Mouse (Mus musculus): Measurements from ENCODE around the gene Snx29. TPM values are rescaled to one million over a fixed set of nuclear protein-coding genes. Genes with fewer than 3 reads are reported as not detected.

Gene Snx29
- polyA plus RNA-seq, 1 experiment from 2014 or later: 22.7 TPM

DNA sequence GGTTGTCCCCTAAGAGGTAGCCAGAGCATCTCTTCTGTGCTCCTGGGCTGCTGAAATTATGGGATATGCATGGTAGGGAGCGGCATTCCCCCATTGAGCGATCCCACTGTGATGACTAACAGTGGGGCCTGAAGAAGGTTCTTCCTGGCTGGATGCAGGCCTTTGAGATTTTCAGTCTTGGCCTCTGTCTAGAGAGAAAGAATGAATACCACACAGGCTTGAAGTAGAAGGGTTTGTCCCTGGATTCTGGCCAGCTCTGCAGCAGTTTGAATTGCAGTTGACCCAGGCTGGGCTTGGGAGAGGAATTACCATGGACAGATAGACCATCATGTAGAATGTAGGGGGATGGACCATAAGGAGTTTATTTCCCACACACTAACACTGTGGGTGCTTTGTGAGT is 159.5 kb downstream of the Snx29 start:
- no peak overlapping the region for H3K9ac ChIP-seq
- no peaks in the 10 kb centered on the region for H3K27me3 ChIP-seq (replicated peaks)
- no peak overlapping the region for H3K4me2 ChIP-seq
- H3K4me3 ChIP-seq: no peak overlapping the region
- H3K9me3 ChIP-seq: no peaks in the 10 kb centered on the region
- H3K27ac ChIP-seq: no peak overlapping the region
- ATAC-seq (replicated peaks): no peak
- H3K4me1 ChIP-seq: no peaks in the 10 kb centered on the region
- 85% methylated on average over 2 of the region's 2 CpGs for WGBS
- H3K36me3 ChIP-seq (replicated peaks): no peaks in the 10 kb centered on the region

DNA sequence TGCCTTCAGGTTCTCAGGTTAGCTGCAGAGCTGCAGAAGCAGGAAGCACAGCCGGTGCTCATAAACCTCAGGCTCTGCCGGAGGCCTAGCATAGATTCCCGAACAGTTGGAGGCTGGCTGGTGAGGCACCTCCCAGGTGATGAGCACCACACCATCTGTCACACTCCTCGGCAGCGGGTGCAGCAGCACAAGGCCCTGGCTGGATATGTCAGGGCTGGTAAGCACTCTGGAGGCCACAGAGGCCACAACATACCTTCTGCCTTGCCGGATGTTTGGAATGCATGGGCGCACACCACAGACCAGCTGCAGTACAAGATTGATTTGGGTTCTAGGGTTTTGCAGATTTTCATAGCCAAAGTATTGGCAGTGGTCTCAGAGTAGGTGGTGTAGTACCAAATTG is 172.2 kb downstream of the Snx29 start:
- H3K4me3 ChIP-seq: no peak overlapping the region
- H3K9me3 ChIP-seq: no peaks in the 10 kb centered on the region
- H3K27me3 ChIP-seq (replicated peaks): no peaks in the 10 kb centered on the region
- no peak overlapping the region for H3K27ac ChIP-seq
- H3K4me1 ChIP-seq: no peaks in the 10 kb centered on the region
- ATAC-seq (replicated peaks): no peak
- no peak overlapping the region for H3K4me2 ChIP-seq
- 81% methylated on average over 7 of the region's 7 CpGs for WGBS
- H3K36me3 ChIP-seq (replicated peaks): no peaks in the 10 kb centered on the region
- H3K9ac ChIP-seq: no peak overlapping the region

DNA sequence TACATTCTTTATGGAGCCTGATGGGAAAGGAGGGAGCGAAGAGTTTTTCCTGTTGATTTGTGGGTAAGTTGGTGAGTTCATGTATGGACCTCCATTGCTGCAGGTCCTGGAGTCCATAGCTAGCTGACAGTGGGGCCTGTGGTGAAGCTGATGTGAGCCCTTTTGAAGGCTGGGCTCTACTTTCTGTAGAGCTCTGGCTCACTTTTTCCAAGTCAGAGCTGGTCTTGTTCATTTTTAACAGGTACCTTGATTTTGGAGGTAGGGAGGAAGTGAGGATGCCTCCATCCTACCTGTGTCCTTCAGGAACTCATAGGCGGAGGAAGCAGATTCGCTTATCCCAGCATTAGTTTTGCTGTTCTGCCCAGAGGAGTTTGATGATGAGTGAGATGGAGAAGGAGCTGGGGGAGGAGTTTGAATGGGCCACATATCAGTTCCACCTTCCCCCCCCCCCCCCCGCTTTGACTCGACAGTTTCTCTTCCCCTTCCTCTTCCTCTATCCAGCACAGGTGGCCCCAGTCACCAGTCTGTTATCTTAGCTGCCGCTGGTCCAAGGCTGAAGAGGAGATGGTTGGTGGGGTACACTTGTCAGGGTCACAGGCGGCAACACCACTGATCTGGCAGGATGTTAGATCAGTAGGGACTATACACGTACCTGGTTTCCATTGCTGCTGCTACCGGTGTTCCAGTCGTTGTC is 173.4 kb downstream of the Snx29 start:
- Histone ChIP-seq H3K4me3 (no peak overlapping the region), H3K27me3 (replicated peaks) (no peaks in the 10 kb centered on the region), H3K9me3 (no peaks in the 10 kb centered on the region), H3K4me1 (no peaks in the 10 kb centered on the region), H3K36me3 (replicated peaks) (no peaks in the 10 kb centered on the region), H3K27ac (peak overlapping the region; percentile 64; the same call in 1 of the 2 replicates), H3K9ac (no peak overlapping the region), H3K4me2 (no peak overlapping the region)
- ATAC-seq (replicated peaks): no peak; the same call in 1 of the 2 replicates
- 73% methylated on average over 9 of the region's 10 CpGs for WGBS

DNA sequence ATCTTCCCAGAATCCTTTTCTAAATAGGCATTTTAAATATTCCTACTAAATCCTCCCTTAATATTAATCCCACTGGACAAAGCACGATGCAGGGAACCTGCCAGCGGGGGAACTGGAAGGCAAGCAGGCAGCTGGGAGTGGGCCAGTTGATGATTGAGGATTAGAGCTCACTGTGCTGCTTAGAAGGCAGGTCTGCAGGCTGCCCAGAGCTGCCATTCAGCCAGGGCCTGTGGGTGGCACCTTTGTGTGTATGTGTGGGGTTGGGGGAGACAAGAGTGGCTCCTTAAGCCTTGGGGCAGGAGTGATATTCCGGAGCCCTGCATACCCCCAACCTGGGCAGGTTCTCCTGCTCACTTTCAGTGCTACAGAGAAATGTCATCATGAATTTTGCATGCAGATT is 174.0 kb downstream of the Snx29 start:
- no peaks in the 10 kb centered on the region for H3K27me3 ChIP-seq (replicated peaks)
- peak; percentile 78 for ATAC-seq (replicated peaks)
- no peaks in the 10 kb centered on the region for H3K9me3 ChIP-seq
- no peaks in the 10 kb centered on the region for H3K4me1 ChIP-seq
- peak overlapping the region; percentile 64 for H3K27ac ChIP-seq
- no peak overlapping the region for H3K4me3 ChIP-seq
- WGBS: 41% methylated on average over 3 of the region's 3 CpGs
- no peaks in the 10 kb centered on the region for H3K36me3 ChIP-seq (replicated peaks)
- no peak overlapping the region for H3K4me2 ChIP-seq
- H3K9ac ChIP-seq: no peak overlapping the region

DNA sequence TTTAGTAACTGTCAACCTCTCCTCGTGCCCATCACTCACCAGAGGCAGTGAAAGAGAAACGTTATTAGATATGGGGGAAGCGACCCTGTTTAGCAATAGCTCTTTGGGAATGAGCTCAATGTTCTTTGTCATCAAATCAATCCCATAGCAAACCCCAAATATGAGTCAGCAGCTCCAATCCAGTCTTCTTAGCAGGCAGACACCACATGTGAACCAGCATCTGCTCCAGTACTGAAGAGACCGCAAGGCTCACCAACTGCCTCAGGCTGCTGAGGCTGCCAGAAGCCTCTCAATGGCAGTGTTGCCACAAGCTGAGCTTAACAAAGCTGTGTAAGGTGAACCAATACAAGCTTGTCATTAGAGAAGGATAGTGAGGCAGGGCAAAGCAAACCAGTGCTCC is 177.4 kb downstream of the Snx29 start:
- Histone ChIP-seq H3K27me3 (replicated peaks) (no peaks in the 10 kb centered on the region), H3K4me1 (no peaks in the 10 kb centered on the region), H3K9ac (no peak overlapping the region), H3K36me3 (replicated peaks) (no peaks in the 10 kb centered on the region), H3K4me3 (no peak overlapping the region), H3K4me2 (no peak overlapping the region), H3K9me3 (no peaks in the 10 kb centered on the region), H3K27ac (no peak overlapping the region)
- 83% methylated on average over 4 of the region's 4 CpGs for WGBS
- ATAC-seq (replicated peaks): no peak

DNA sequence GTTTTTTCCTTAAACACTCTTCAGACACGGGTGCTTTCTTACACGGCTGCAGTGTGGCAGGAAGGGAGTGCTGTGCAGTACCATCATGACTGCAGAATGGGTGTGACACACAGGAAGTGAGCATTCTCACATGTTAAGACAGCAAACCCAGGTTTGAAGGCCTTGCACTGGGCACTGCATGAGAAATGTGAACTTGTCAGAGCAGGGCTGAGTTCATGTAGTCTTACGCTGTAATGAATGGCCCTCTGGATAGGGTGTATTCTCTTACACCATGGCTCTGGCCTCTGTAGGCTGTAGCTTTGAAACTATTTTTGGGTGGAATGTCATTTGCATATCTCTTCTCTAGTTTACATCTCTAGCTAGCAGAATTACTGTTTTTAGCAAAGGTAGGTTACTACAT is 178.4 kb downstream of the Snx29 start:
- no peak overlapping the region for H3K4me2 ChIP-seq
- H3K27ac ChIP-seq: no peak overlapping the region
- H3K4me1 ChIP-seq: 0 out of 2 replicates have a peak, but pooled peaks cover 3% of the 10 kb centered on the region
- no peak overlapping the region for H3K9ac ChIP-seq
- 94% methylated on average over 3 of the region's 3 CpGs for WGBS
- no peak for ATAC-seq (replicated peaks)
- no peak overlapping the region for H3K4me3 ChIP-seq
- H3K36me3 ChIP-seq (replicated peaks): no peaks in the 10 kb centered on the region
- no peaks in the 10 kb centered on the region for H3K27me3 ChIP-seq (replicated peaks)
- H3K9me3 ChIP-seq: no peaks in the 10 kb centered on the region

DNA sequence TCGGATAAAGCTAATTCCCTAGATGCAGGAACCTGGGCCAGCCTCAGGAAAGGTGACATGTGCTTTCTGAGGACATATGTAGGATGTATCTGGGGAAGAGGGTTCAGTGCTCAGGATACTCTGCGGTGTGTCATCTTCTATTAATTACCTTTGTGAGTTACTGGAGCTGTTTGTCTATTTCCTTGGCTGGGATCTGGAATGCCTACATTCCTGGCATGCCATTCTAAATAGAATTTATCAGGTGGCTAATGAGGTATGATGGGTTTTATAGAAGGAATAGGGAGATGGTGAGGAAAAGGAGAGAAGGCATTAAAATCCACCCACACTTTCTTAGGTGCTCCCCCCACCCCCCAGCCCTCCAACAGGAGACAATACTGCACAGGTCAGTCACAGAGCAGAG is 178.9 kb downstream of the Snx29 start:
- no peak overlapping the region for H3K9ac ChIP-seq
- H3K27me3 ChIP-seq (replicated peaks): no peaks in the 10 kb centered on the region
- no peak overlapping the region for H3K4me2 ChIP-seq
- 0 out of 2 replicates have a peak, but pooled peaks cover 3% of the 10 kb centered on the region for H3K4me1 ChIP-seq
- no peaks in the 10 kb centered on the region for H3K36me3 ChIP-seq (replicated peaks)
- no peaks in the 10 kb centered on the region for H3K9me3 ChIP-seq
- H3K4me3 ChIP-seq: no peak overlapping the region
- no peak overlapping the region for H3K27ac ChIP-seq
- no peak for ATAC-seq (replicated peaks)
- 87% methylated on average over 2 of the region's 2 CpGs for WGBS

DNA sequence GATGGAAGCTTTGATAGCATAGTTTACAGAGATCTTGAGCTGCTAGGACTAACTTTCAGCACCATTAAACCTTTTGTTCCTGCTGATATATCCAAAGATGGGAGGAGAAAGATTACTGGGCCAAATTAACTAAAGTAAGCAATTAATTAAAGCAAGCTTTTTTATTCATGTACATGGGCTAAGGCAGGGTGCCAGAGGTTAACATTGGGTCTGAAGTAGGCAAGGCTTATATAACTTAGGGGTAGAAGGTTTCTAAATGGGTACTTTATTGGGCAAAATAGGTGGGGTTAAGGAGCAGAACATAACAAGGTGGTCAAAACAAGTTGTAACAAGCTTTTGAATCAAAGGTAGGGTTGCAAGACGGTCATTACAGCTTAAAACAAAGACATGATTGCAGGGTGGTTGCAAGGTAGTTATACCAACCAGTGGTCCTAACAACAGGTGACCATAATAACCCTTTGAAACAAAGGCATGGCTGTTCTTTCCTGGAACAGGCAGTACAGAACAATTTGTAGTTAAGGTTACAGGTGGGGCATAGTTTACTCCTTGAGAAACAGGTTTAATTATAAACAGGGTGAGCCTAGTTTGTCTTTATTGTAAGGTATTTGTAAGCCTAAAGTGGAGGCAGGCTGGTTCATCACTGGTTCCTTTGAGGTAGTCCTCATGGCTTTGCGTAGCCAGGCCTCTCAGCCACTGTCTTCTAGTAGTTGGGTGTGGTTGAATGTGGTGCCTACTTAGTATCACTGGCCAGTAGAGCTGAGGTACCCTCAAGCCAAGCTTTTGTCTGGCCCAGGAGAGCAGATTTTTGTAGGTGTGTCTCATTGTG is 182.2 kb downstream of the Snx29 start:
- WGBS: 87% methylated on average over 2 of the region's 2 CpGs
- H3K27me3 ChIP-seq (replicated peaks): no peaks in the 10 kb centered on the region
- no peak overlapping the region for H3K9ac ChIP-seq
- H3K4me3 ChIP-seq: no peak overlapping the region
- H3K4me2 ChIP-seq: no peak overlapping the region
- H3K27ac ChIP-seq: no peak overlapping the region
- H3K4me1 ChIP-seq: 0 out of 2 replicates have a peak, but pooled peaks cover 3% of the 10 kb centered on the region
- no peaks in the 10 kb centered on the region for H3K9me3 ChIP-seq
- H3K36me3 ChIP-seq (replicated peaks): no peaks in the 10 kb centered on the region
- no peak for ATAC-seq (replicated peaks)

DNA sequence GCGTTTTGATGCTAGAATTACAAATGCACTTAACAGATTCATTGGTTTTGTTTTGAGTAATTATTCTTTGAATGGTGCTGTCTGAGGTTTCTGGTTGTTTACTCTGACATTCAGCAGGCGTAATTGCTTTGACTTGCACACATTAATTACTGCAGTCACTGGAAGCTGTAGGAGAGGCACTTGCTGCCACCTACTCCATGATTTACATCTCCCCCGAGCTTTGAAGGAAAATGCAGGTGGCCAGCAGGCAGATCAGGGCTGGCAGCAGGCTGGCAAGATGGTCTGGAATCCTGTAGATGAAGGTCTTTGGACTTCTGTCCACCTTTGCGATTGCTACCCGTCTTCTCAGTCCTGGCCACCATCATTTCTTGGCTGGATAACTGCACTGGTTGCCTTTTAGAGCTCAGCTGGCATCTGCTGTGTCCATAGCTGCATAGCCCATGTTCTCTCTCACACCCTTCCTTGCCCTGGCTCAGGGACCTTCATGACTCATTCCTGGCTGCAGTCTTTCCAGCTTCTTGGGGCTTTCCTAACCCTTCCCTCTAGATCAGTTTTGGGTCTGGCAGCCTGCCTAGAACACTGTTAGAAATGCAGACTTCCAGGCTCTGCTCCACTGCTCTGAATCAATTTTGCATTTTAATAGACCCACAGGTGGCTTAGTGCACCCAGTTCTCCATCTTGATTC is 182.9 kb downstream of the Snx29 start:
- Histone ChIP-seq H3K4me2 (no peak overlapping the region), H3K9ac (no peak overlapping the region), H3K9me3 (no peaks in the 10 kb centered on the region), H3K36me3 (replicated peaks) (no peaks in the 10 kb centered on the region), H3K27me3 (replicated peaks) (no peaks in the 10 kb centered on the region), H3K27ac (no peak overlapping the region), H3K4me1 (0 out of 2 replicates have a peak, but pooled peaks cover 3% of the 10 kb centered on the region), H3K4me3 (no peak overlapping the region)
- 81% methylated on average over 5 of the region's 5 CpGs for WGBS
- ATAC-seq (replicated peaks): no peak

DNA sequence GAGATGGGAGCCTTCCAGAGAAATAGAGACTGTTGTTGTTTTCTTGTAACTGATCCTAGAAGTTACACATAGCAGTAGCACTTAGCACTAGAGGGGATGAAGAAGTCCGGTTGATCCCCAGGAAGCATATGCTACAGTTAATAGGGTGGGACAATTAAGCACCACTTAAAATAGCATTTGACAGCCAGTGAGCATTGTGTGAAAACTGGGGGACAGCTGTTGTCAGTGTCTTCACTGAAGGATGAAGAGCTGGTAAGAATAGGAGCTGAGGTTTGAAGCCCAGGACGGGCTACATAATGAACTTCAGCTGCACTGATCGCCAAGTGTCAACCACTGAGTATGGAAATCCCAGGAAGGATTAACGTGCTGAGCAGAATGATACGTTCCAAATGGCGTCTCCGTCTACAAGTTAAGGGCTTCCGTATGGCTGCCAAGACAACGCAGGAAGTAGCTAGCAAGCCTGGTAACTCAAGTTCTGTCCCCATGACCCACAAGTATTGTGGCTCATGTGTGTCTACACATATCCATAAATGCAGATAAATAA is 184.6 kb downstream of the Snx29 start:
- 71% methylated on average over 9 of the region's 9 CpGs for WGBS
- Histone ChIP-seq H3K4me3 (no peak overlapping the region), H3K27me3 (replicated peaks) (no peaks in the 10 kb centered on the region)

DNA sequence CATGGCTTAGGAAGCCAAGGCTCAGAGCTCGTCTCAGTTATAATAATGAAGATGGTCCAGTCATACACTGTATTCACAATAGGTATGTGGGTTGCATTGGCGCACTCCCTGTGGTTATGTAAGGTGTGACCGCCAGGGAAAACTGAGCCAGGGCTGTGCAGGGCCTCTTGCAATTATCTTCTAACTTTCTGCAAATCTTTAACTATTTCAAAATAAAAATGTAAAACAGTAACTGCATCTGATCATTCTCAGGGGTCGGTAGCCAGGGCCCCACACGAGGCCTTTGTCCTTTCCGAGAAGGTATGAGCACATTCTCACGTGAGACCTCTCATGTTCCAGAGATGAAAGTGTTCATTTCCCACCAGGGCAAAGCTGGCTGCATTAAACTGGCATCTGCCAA is 185.6 kb downstream of the Snx29 start:
- Histone ChIP-seq H3K4me2 (no peak overlapping the region), H3K4me3 (no peak overlapping the region), H3K27ac (no peak overlapping the region), H3K27me3 (replicated peaks) (no peaks in the 10 kb centered on the region), H3K9me3 (no peaks in the 10 kb centered on the region), H3K9ac (no peak overlapping the region), H3K36me3 (replicated peaks) (no peaks in the 10 kb centered on the region), H3K4me1 (0 out of 2 replicates have a peak, but pooled peaks cover 3% of the 10 kb centered on the region)
- ATAC-seq (replicated peaks): no peak
- 86% methylated on average over 7 of the region's 7 CpGs for WGBS

More for the DNA sequence above, 184.6 kb downstream of the Snx29 start:
- ATAC-seq (replicated peaks): no peak
- H3K27ac ChIP-seq: no peak overlapping the region
- H3K4me1 ChIP-seq: 0 out of 2 replicates have a peak, but pooled peaks cover 3% of the 10 kb centered on the region
- H3K9ac ChIP-seq: no peak overlapping the region
- H3K4me2 ChIP-seq: no peak overlapping the region
- no peaks in the 10 kb centered on the region for H3K36me3 ChIP-seq (replicated peaks)
- H3K9me3 ChIP-seq: no peaks in the 10 kb centered on the region

DNA sequence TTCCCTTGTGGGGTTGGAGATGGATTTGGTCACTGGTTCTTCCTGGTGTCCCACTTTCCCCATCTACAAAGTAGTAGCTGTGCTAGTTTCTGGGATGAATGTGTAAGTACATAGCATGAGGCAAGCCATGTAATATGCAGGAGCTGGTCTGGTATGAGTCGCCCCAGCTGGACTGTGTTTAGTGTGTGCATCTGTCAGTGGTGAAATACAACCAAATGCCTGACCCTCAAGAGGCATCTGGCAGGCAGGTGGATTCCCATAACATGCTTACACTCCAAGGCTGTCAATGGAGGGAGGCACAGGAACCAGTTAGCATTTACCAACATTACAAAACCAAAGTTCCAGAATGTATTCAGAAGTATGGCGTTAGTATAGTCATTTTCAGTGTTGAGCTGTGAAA is 187.7 kb downstream of the Snx29 start:
- H3K9ac ChIP-seq: no peak overlapping the region
- H3K36me3 ChIP-seq (replicated peaks): no peaks in the 10 kb centered on the region
- no peak overlapping the region for H3K27ac ChIP-seq
- no peaks in the 10 kb centered on the region for H3K9me3 ChIP-seq
- 100% methylated on average over 2 of the region's 2 CpGs for WGBS
- H3K4me3 ChIP-seq: no peak overlapping the region
- H3K27me3 ChIP-seq (replicated peaks): no peaks in the 10 kb centered on the region
- 0 out of 2 replicates have a peak, but pooled peaks cover 3% of the 10 kb centered on the region for H3K4me1 ChIP-seq
- ATAC-seq (replicated peaks): no peak
- H3K4me2 ChIP-seq: no peak overlapping the region

Data from midbrain, embryonic 15.5 days (tissue).